Mouse (Mus musculus) myocyte (in vitro differentiated cells): ENCODE measurements around the gene Paqr4. TPM values are rescaled to one million over a fixed set of nuclear protein-coding genes. Genes with fewer than 3 reads are reported as not detected.
A peak's percentile ranks its signal among the peaks of the same experiment; 100 is the strongest.

Experiments used
- H3K27me3 ChIP-seq: one replicate; pipeline ENCODE4 v1.6.1; 2011; ENCODE audit not compliant: control insufficient read depth, insufficient read depth, insufficient read length
- H3K36me3 ChIP-seq: one replicate; pipeline ENCODE4 v1.6.1; 2011; ENCODE audit not compliant: control insufficient read depth, insufficient read depth
- H3K4me2 ChIP-seq: one replicate; pipeline ENCODE4 v1.6.1; 2011; ENCODE audit warnings: low read depth, control low read depth
- H3K4me3 ChIP-seq: one replicate; pipeline ENCODE4 v1.5.1; 2011; ENCODE audit warnings: mild to moderate bottlenecking, control low read depth, moderate library complexity
- H3K79me2 ChIP-seq: one replicate; pipeline ENCODE4 v1.6.1; 2011; ENCODE audit not compliant: control insufficient read depth, insufficient read depth
- H3ac ChIP-seq: one replicate; pipeline ENCODE4 v1.6.1; 2011; ENCODE audit not compliant: control insufficient read depth, insufficient read length
- CEBPB ChIP-seq: IDR thresholded peaks from 2 replicates; pipeline ENCODE4 v1.6.1; 2011; ENCODE audit warnings: mild to moderate bottlenecking, moderate library complexity; ENCODE audit not compliant: poor library complexity, insufficient read depth, severe bottlenecking
- E2F4 ChIP-seq: IDR thresholded peaks from one replicate; pipeline ENCODE4 v1.6.1; 2011; ENCODE audit warnings: mild to moderate bottlenecking, control low read depth, moderate library complexity; ENCODE audit not compliant: insufficient read depth
- MAX ChIP-seq: IDR thresholded peaks from one replicate; pipeline ENCODE4 v1.6.1; 2011; ENCODE audit warnings: low read depth, mild to moderate bottlenecking, control low read depth
- MYOD1 ChIP-seq, 3 experiments: IDR thresholded peaks; one replicate each; pipeline ENCODE4 v1.6.1; 2011; ENCODE audit warnings: control low read depth in 2 of 3, low read depth in 2 of 3, mild to moderate bottlenecking in 2 of 3, moderate library complexity in 1 of 3; ENCODE audit not compliant: insufficient read length in 2 of 3, control insufficient read depth in 1 of 3
- MYOG ChIP-seq, 3 experiments: IDR thresholded peaks; one replicate each; pipeline ENCODE4 v1.6.1; 2011; ENCODE audit warnings: control low read depth in 2 of 3, low read depth in 2 of 3, mild to moderate bottlenecking in 2 of 3; ENCODE audit not compliant: insufficient read length in 2 of 3, control insufficient read depth in 1 of 3, insufficient read depth in 1 of 3
- POLR2A ChIP-seq: IDR thresholded peaks from one replicate; pipeline ENCODE4 v1.6.1; 2011; ENCODE audit warnings: low read depth, mild to moderate bottlenecking, control low read depth, moderate library complexity; ENCODE audit not compliant: insufficient read length
- POLR2AphosphoS2 ChIP-seq: IDR thresholded peaks from one replicate; pipeline ENCODE4 v1.6.1; 2011; ENCODE audit warnings: low read depth, control low read depth; ENCODE audit not compliant: insufficient read length
- REST ChIP-seq: IDR thresholded peaks from one replicate; pipeline ENCODE4 v1.6.1; 2011; ENCODE audit warnings: mild to moderate bottlenecking, control low read depth, moderate library complexity; ENCODE audit not compliant: insufficient read depth, insufficient read length
- SRF ChIP-seq: IDR thresholded peaks from one replicate; pipeline ENCODE4 v1.6.1; 2011; ENCODE audit warnings: low read depth; ENCODE audit not compliant: control insufficient read depth, insufficient read length
- TCF12 ChIP-seq: IDR thresholded peaks from one replicate; pipeline ENCODE4 v1.6.1; 2011; ENCODE audit warnings: mild to moderate bottlenecking, control low read depth; ENCODE audit not compliant: poor library complexity, insufficient read depth, severe bottlenecking
- TCF3 ChIP-seq: IDR thresholded peaks from one replicate; pipeline ENCODE4 v1.6.1; 2011; ENCODE audit warnings: low read depth, control low read depth; ENCODE audit not compliant: insufficient read length
- USF1 ChIP-seq: IDR thresholded peaks from one replicate; pipeline ENCODE4 v1.6.1; 2011; ENCODE audit warnings: low read depth, mild to moderate bottlenecking, control low read depth, moderate library complexity
- polyA plus RNA-seq: library from polyadenylated mRNA; unstranded; fragments of >200 nt; fragmentation: generic; extraction: Trizol; gene quantifications from one replicate; pipeline ENCODE4 v1.2.1, GENCODE M21; 2012; ENCODE audit warnings: missing spikeins

Gene Paqr4
- polyA plus RNA-seq, 1 experiment, result 15.4 TPM

DNA sequence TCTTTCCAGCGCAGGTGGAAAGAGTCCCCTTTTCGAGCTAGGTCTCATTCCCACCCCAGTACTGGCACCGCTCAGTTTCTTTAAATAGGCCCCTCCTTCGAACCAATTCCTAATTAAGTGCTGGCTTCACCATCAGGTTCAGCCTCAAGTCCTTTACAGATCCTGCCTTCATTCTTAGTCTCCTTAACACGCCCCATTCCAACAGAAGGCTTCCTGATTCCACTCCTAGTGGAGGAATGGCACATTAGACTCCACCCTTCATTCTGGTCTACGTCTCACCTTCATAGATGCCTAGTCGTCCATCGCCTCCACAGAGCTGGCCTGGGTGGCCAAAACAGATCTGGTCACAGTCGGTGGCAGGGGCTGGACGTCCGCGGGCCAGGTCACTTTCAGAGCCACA, 2.3 kb upstream of the Paqr4 start:
- H3K79me2 ChIP-seq, result no peaks in the 10 kb centered on the region
- H3K4me3 ChIP-seq, result no peak overlapping the region
- H3K36me3 ChIP-seq, result no peaks in the 10 kb centered on the region
- no peak overlapping the region for H3ac ChIP-seq
- no peak for TF ChIP-seq MAX
- no peak for TF ChIP-seq TCF12
- no peak for TF ChIP-seq REST
- TF ChIP-seq TCF3, result no peak
- no peak for TF ChIP-seq USF1
- peaks cover 38% of the 10 kb centered on the region for H3K27me3 ChIP-seq
- H3K4me2 ChIP-seq, result no peak overlapping the region

GRCm38 (mm10) chr17:23742210-23742793, 1.6 kb upstream of the Paqr4 start:
- no peaks in the 10 kb centered on the region for H3K79me2 ChIP-seq
- H3K4me2 ChIP-seq, result no peak overlapping the region
- no peak for TF ChIP-seq CEBPB
- TF ChIP-seq MAX, result no peak
- no peak for TF ChIP-seq MYOG (IDR thresholded peaks at IDR 0.05; ENCODE audit: control insufficient read depth in 1 of 3, insufficient read depth in 1 of 3, insufficient read length in 2 of 3, low read depth in 2 of 3)
- no peak for TF ChIP-seq E2F4
- H3K27me3 ChIP-seq, result peaks cover 38% of the 10 kb centered on the region
- H3K36me3 ChIP-seq, result no peaks in the 10 kb centered on the region
- no peak overlapping the region for H3K4me3 ChIP-seq
- H3ac ChIP-seq, result no peak overlapping the region

DNA sequence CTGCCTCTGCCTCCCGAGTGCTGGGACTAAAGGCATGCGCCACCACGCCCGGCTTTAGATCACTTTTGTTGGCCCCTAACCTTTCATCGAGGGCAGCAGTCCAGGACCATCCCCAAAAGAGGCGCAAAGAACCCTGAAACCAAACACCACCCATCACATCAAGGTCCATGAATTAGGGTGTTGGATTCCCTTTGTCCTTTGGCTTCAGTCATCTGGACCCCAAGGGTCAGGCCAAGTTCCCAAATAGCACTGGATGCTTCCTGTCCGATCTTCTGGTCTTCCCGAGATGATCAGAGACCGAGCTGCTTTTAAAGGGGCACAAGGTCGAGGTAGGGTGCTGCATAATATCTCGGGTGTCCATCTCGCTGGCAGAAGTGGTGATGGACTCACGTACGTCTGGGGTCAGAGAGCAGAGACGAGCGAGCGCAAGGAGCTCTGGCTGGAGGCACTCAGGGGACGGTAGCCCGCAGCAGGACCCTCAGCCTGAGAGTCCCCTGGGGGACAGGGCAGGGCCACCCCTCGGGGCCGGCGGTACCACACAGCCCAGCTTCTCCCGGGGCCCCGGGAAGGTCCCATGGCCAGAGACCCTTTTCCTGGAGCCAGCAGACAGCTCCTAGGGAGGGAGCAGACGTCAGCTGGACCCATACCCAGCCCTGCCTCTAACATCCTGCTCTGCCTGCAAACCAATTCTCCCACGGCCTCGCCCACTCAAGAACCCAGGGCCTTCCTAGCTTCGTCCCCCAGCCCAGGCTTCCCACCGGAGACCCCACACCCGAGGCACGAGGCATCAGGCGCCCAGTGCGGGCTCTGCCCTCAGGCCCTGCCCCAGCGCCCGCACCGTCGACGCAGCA, 917 bp upstream of the Paqr4 start:
- H3K4me3 ChIP-seq, result no peak overlapping the region

DNA sequence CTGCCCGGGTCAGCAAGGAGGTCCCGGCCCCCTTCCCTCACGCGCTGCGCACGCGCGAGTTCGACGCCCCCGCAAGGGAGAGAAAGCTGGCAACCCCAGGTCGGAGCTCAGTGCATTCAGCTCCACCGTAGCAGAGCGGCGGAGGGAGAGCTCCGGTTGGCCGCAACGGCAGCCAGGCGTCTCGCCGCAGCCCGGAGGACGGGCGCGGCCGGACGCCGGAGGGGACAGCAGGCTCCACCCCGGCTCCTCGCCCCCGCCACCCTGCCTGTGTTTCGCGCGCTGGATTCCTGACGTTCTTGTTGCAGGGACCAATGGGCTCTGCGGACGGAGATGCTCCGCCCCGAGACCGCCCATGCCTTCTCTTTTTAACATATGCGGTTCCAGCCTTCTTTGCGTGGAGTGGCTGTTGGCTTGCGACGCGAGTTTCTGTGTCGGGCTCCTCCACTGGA, 507 bp downstream of the Paqr4 start:
- Histone ChIP-seq H3K4me3 (peak overlapping the region; percentile 35), H3ac (peak overlapping the region; percentile 37), H3K4me2 (peak overlapping the region; percentile 94), H3K79me2 (no peaks in the 10 kb centered on the region), H3K36me3 (no peaks in the 10 kb centered on the region), H3K27me3 (peaks cover 30% of the 10 kb centered on the region)
- no peak for TF ChIP-seq MAX
- peak in 1 of 3 experiments; percentile 17 for TF ChIP-seq MYOG (IDR thresholded peaks at IDR 0.05; ENCODE audit: control insufficient read depth in 1 of 3, insufficient read depth in 1 of 3, insufficient read length in 2 of 3, low read depth in 2 of 3)
- TF ChIP-seq TCF12, result no peak
- peak; percentile 72 for TF ChIP-seq E2F4
- peak; percentile 28 for TF ChIP-seq SRF
- peak; percentile 58 for TF ChIP-seq POLR2AphosphoS2
- peak; percentile 84 for TF ChIP-seq POLR2A
- no peak for TF ChIP-seq TCF3
- TF ChIP-seq REST, result no peak
- TF ChIP-seq CEBPB, result no peak
- TF ChIP-seq USF1, result no peak
- TF ChIP-seq MYOD1 (IDR thresholded peaks at IDR 0.05; ENCODE audit: control insufficient read depth in 1 of 3, insufficient read length in 2 of 3, low read depth in 2 of 3), result peak in 1 of 3 experiments; percentile 12

More for the DNA sequence above, 917 bp upstream of the Paqr4 start:
- H3K79me2 ChIP-seq, result no peaks in the 10 kb centered on the region
- TF ChIP-seq CEBPB, result no peak
- no peak for TF ChIP-seq TCF3
- TF ChIP-seq REST, result no peak
- no peak for TF ChIP-seq POLR2AphosphoS2
- no peak for TF ChIP-seq TCF12
- TF ChIP-seq USF1, result no peak
- no peak for TF ChIP-seq POLR2A
- H3K4me2 ChIP-seq, result no peak overlapping the region
- H3ac ChIP-seq, result no peak overlapping the region
- peaks cover 38% of the 10 kb centered on the region for H3K27me3 ChIP-seq
- H3K36me3 ChIP-seq, result no peaks in the 10 kb centered on the region
